Mouse (Mus musculus) kidney, adult 2 months (tissue): Measurements from ENCODE around the gene Slc25a45. TPM values are rescaled to one million over a fixed set of nuclear protein-coding genes. Genes with fewer than 3 reads are reported as not detected.

ENCODE experiments used
- DNase-seq: peaks from one replicate; pipeline ENCODE4 v3.0.0; 2021
- H3K27ac ChIP-seq: fragments of 200-500 bp; 2 replicates; pipeline ENCODE4 v1.5.1; 2012; ENCODE audit warnings: low read depth, low read length, control low read depth, inconsistent platforms; ENCODE audit not compliant: insufficient read depth
- H3K27me3 ChIP-seq: fragments of 200-500 bp; replicated peaks from 2 replicates; pipeline ENCODE4 v1.6.1; 2012; ENCODE audit warnings: mild to moderate bottlenecking, moderate library complexity, low read length, inconsistent platforms; ENCODE audit not compliant: control insufficient read depth, insufficient read depth
- H3K36me3 ChIP-seq: fragments of 200-500 bp; 2 replicates; pipeline ENCODE4 v1.6.1; 2012; ENCODE audit warnings: mild to moderate bottlenecking, moderate library complexity, low read length, inconsistent platforms; ENCODE audit not compliant: control insufficient read depth, insufficient read depth
- H3K4me1 ChIP-seq: fragments of 200-500 bp; 2 replicates; pipeline ENCODE4 v1.6.1; 2011; ENCODE audit warnings: low read length; ENCODE audit not compliant: control insufficient read depth, insufficient read depth
- H3K4me3 ChIP-seq: fragments of 200-500 bp; 2 replicates; pipeline ENCODE4 v1.5.1; 2011; ENCODE audit warnings: mild to moderate bottlenecking, low read depth, low read length, control low read depth; ENCODE audit not compliant: insufficient read depth
- CTCF ChIP-seq: fragments of 200-500 bp; conservative IDR thresholded peaks from 2 replicates; pipeline ENCODE4 v1.5.1; 2011; ENCODE audit warnings: low read depth, mild to moderate bottlenecking, control low read depth, low read length, moderate library complexity, mixed read lengths; ENCODE audit not compliant: insufficient read depth, insufficient read length
- POLR2A ChIP-seq: fragments of 200-500 bp; IDR thresholded peaks from one replicate; pipeline ENCODE4 v1.6.1; 2011; ENCODE audit warnings: low read depth, low read length, control low read depth
- WGBS: fragments of 180-500 bp; shearing (Covaris S2); methylation state at CpG from one replicate; pipeline ENCODE4 v1.1.7; 2018; 5-methylcytosine and 5-hydroxymethylcytosine counted together
- polyA plus RNA-seq: library from polyadenylated mRNA; depleted of rRNA; stranded (reverse); fragments of >200 nt; gene quantifications from 2 replicates; pipeline ENCODE4 v1.2.3, GENCODE M21; 2012; rRNA removed

Gene Slc25a45
- polyA plus RNA-seq = 52.7 and 63.4 TPM in 2 replicates

- WGBS = 16% methylated on average over 15 of the region's 15 CpGs
These were observed at the start of gene Slc25a45 for GRCm38 (mm10) chr19:5877618-5878361. Slc25a45 (plus strand) TSS chr19:5877808.

GRCm38 (mm10) chr19:5828155-5828554 lies 49.5 kb upstream of the Slc25a45 start:
- H3K27me3 ChIP-seq = no peaks in the 10 kb centered on the region
- DNase-seq = peak; percentile 32
- H3K4me1 ChIP-seq = peaks cover 44% of the 10 kb centered on the region
- peak overlapping the region; percentile 37; the same call in 1 of the 2 replicates for H3K27ac ChIP-seq
- WGBS = 46% methylated on average over 3 of the region's 3 CpGs
- no peak overlapping the region for H3K4me3 ChIP-seq
- TF ChIP-seq CTCF (no peak), POLR2A (no peak)
- peaks cover 7% of the 10 kb centered on the region; the same call in 1 of the 2 replicates for H3K36me3 ChIP-seq

More at GRCm38 (mm10) chr19:5877618-5878361, at the start of gene Slc25a45:
- Histone ChIP-seq H3K27me3 (no peaks in the 10 kb centered on the region), H3K27ac (peak within 1 kb of the TSS; percentile 88), H3K4me1 (peaks cover 39% of the 10 kb centered on the region), H3K4me3 (peak within 1 kb of the TSS; percentile 39), H3K36me3 (no peaks in the 10 kb centered on the region)
- DNase-seq = peak; percentile 84
- TF ChIP-seq POLR2A = no peak
- peak; percentile 76 for TF ChIP-seq CTCF

GRCm38 (mm10) chr19:5828905-5829304 lies 48.7 kb upstream of the Slc25a45 start:
- Histone ChIP-seq H3K27me3 (no peaks in the 10 kb centered on the region), H3K4me3 (no peak overlapping the region), H3K4me1 (peaks cover 46% of the 10 kb centered on the region), H3K36me3 (peaks cover 7% of the 10 kb centered on the region; the same call in 1 of the 2 replicates), H3K27ac (peak overlapping the region; percentile 7; the same call in 1 of the 2 replicates)
- 0 out of 2 replicates have a peak, but pooled peaks have one; percentile 2 for TF ChIP-seq CTCF
- TF ChIP-seq POLR2A = peak; percentile 16
- peak; percentile 28 for DNase-seq
- WGBS = 77% methylated on average over 7 of the region's 7 CpGs

GRCm38 (mm10) chr19:5829958-5830615 lies 47.5 kb upstream of the Slc25a45 start:
- Histone ChIP-seq H3K27ac (peak overlapping the region; percentile 66), H3K4me3 (no peak overlapping the region), H3K36me3 (peaks cover 3% of the 10 kb centered on the region; the same call in 1 of the 2 replicates), H3K27me3 (no peaks in the 10 kb centered on the region), H3K4me1 (peaks cover 34% of the 10 kb centered on the region)
- 58% methylated on average over 19 of the region's 19 CpGs for WGBS
- TF ChIP-seq CTCF = no peak
- peak; percentile 33 for TF ChIP-seq POLR2A
- DNase-seq = no peak

GRCm38 (mm10) chr19:5830776-5831175 lies 46.8 kb upstream of the Slc25a45 start:
- TF ChIP-seq CTCF (0 out of 2 replicates have a peak, but pooled peaks have one; percentile 4), POLR2A (peak; percentile 10)
- 64% methylated on average over 7 of the region's 7 CpGs for WGBS
- no peaks in the 10 kb centered on the region for H3K27me3 ChIP-seq

GRCm38 (mm10) chr19:5831224-5831957 lies 46.2 kb upstream of the Slc25a45 start:
- 42% methylated on average over 11 of the region's 11 CpGs for WGBS
- Histone ChIP-seq H3K36me3 (peaks cover 3% of the 10 kb centered on the region; the same call in 1 of the 2 replicates), H3K27me3 (no peaks in the 10 kb centered on the region), H3K4me1 (peaks cover 40% of the 10 kb centered on the region), H3K27ac (peak overlapping the region; percentile 85), H3K4me3 (no peak overlapping the region)
- TF ChIP-seq POLR2A (peak; percentile 46), CTCF (no peak)
- DNase-seq = peak; percentile 72

More at GRCm38 (mm10) chr19:5830776-5831175, 46.8 kb upstream of the Slc25a45 start:
- Histone ChIP-seq H3K4me1 (peaks cover 37% of the 10 kb centered on the region), H3K4me3 (no peak overlapping the region), H3K27ac (peak overlapping the region; percentile 66), H3K36me3 (peaks cover 3% of the 10 kb centered on the region; the same call in 1 of the 2 replicates)
- DNase-seq = no peak

- Histone ChIP-seq H3K27ac (peak overlapping the region; percentile 85), H3K4me1 (peaks cover 40% of the 10 kb centered on the region), H3K36me3 (peaks cover 3% of the 10 kb centered on the region; the same call in 1 of the 2 replicates), H3K27me3 (no peaks in the 10 kb centered on the region), H3K4me3 (no peak overlapping the region)
- peak; percentile 32 for TF ChIP-seq POLR2A
- no peak for TF ChIP-seq CTCF
- peak; percentile 59 for DNase-seq
- WGBS = 42% methylated on average over 4 of the region's 4 CpGs
These were observed 45.7 kb upstream of the Slc25a45 start for GRCm38 (mm10) chr19:5831958-5832320.
